Mouse (Mus musculus) left cerebral cortex, adult 2 months (tissue): ENCODE results near the gene Btrc. TPM values are rescaled to one million over a fixed set of nuclear protein-coding genes. Genes with fewer than 3 reads are reported as not detected.

Experiments
- DNase-seq, 2 experiments: peaks; one replicate each; pipeline ENCODE4 v3.0.0; 2021 to 2022; ENCODE audit warnings: low spot score in 2 of 2, mixed read lengths in 1 of 2; ENCODE audit errors: extremely low spot score in 1 of 2
- H3K27ac ChIP-seq: fragments of 200-600 bp; 2 replicates; pipeline ENCODE4 v1.8.1; 2022
- H3K4me3 ChIP-seq: fragments of 200-600 bp; 2 replicates; pipeline ENCODE4 v1.8.1; 2022
- CTCF ChIP-seq: fragments of 200-600 bp; IDR thresholded peaks from 2 replicates; pipeline ENCODE4 v1.8.1; 2022; ENCODE audit warnings: antibody characterized with exemption, mild to moderate bottlenecking, moderate library complexity
- intact Hi-C: fragments of 180-260 bp; cut with DNase I; formaldehyde crosslinking; loops from one replicate; pipeline ENCODE4 v1.15.1; 2025
- total RNA-seq, 2 experiments: library from RNA; stranded (reverse); gene quantifications; 2 replicates each; pipeline ENCODE4 v1.2.3; 2021

Gene Btrc
- total RNA-seq, 2 experiments from 2014 or later = 99.6 to 113 TPM

DNA sequence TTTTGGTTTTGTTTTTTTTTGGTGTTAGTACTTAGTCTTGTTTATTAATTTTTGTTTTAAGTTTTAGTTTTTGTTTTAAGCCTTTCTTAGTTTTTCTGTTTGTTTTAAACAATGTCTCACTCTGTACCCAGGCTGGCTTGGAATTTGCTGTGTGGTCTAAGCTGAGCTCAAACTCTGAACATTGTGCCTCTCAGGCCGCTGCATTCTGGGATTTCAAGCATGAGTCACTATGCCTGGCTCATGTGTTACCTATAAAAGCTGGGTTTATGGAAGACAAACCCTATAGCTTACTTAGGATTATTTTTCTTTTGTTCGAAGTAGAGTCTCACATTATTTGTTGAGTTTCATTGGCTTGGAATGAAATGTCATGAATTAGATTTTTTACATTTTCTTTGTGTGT is 119.9 kb downstream of the Btrc start:
- intact Hi-C loops = no loop called here
- TF ChIP-seq CTCF = no peak
- no peak for DNase-seq
- H3K4me3 ChIP-seq = no peak overlapping the region
- no peak overlapping the region for H3K27ac ChIP-seq

DNA sequence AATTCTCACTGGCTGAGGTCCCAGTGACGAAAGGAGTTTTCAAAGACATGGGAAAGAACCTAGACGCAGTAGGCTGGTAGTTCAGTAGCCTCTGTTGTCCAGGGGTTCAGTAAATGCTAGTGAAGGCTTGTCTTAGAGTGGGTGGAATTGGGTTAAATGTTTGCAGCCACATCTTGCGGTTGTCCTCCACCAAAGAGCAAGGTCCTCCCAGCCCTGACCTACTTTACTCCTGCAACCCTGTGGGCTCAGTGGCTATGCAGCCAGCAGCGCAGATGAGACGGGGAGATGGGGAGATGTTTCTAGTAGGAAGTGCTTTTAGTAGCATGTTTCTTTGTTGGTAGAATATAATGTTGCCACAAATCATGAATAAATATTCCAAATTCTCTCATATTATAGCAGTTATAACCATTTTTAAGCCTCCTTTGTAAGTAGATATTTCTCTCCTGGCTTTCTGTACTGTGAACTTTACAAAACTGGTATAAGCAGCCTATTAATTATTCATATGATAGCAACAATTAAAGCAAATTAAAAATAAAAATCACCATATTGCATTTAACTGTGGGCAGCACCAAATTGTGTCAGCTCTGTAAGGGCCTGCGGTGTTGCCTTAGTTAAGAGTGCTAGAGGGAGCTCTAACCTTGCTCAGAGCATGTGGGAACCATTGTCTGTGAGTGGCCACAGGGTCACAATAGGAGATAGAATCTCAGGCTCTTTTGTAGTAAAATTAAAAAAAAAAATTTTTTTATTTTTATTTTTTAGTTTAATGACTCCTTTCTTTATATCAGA is 122.9 kb downstream of the Btrc start:
- TF ChIP-seq CTCF = peak; percentile 48
- intact Hi-C loops = no loop called here
- no peak overlapping the region for H3K27ac ChIP-seq
- no peak for DNase-seq
- no peak overlapping the region for H3K4me3 ChIP-seq

GRCm38 (mm10) chr19:45486992-45487387 is 123.5 kb downstream of the Btrc start:
- no peak overlapping the region for H3K27ac ChIP-seq
- intact Hi-C loops = no loop called here
- no peak overlapping the region for H3K4me3 ChIP-seq
- DNase-seq = no peak
- no peak for TF ChIP-seq CTCF

GRCm38 (mm10) chr19:45489961-45490360 is 126.4 kb downstream of the Btrc start:
- no peak overlapping the region for H3K4me3 ChIP-seq
- H3K27ac ChIP-seq = no peak overlapping the region
- no peak for TF ChIP-seq CTCF
- intact Hi-C loops = no loop called here
- no peak for DNase-seq

DNA sequence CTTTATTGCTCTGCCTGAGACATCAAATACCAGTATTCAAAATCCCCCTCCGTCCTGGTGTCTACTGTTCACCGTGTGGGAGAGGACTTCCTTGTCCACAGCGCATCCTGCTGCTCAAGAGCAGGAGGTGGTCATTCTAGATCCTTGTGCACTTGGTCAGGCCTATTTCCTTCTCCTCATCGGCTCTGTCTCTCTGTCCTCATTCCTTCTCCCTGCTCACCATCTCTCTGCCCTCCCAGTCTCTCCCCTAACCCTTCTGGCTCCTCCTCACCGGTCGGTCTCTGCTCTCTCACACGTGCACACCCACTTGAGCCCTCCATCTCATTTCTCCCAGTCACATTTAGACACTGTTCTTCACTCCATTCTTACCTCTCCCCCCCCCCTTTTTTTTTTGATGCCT is 127.7 kb downstream of the Btrc start:
- intact Hi-C loops = no loop called here
- no peak for TF ChIP-seq CTCF
- no peak for DNase-seq
- no peak overlapping the region for H3K4me3 ChIP-seq
- H3K27ac ChIP-seq = no peak overlapping the region

DNA sequence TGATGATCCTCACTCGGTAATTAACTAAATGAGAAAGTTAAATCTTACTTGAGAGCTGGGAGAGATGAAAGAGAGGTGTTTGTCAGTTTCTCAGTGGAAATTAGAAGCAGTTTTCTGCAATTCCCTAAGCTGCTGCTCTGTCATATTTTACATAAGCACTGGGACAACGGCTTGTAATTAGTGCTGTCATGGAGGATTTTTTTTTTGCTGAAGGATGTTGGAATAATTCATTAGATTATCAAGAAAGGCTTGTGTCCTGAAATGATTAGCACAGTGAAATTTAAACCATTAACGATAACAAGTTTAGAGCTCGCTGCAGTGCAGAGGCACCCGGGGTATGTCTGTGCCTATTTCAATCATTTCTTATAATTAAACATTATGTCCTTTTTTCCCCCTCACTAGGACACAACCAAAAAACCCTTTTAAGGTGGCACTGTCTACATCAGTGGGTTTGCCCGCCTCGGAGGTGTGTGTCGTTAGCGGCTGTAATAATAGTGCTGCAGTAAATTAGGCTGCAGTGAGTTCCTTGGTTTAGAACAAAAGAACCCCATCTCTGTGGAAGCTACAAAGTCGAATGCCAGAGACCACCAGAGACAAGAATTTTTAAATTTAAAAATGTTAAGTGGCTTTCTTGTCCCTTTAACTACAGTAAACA is 130.7 kb downstream of the Btrc start:
- no peak for DNase-seq
- no peak overlapping the region; the same call in 1 of the 2 replicates for H3K27ac ChIP-seq
- intact Hi-C loops = no loop called here
- TF ChIP-seq CTCF = no peak
- H3K4me3 ChIP-seq = no peak overlapping the region

GRCm38 (mm10) chr19:45505446-45505845 is 141.9 kb downstream of the Btrc start:
- TF ChIP-seq CTCF = no peak
- Histone ChIP-seq H3K4me3 (no peak overlapping the region), H3K27ac (no peak overlapping the region)
- intact Hi-C loops = no loop called here
- no peak for DNase-seq

- intact Hi-C loops = no loop called here
Measured at GRCm38 (mm10) chr19:45507531-45507930, 144.0 kb downstream of the Btrc start.

GRCm38 (mm10) chr19:45510680-45511079 is 147.1 kb downstream of the Btrc start:
- intact Hi-C loops = no loop called here
- DNase-seq = no peak
- no peak for TF ChIP-seq CTCF
- Histone ChIP-seq H3K27ac (no peak overlapping the region), H3K4me3 (no peak overlapping the region)

More at GRCm38 (mm10) chr19:45507531-45507930, 144.0 kb downstream of the Btrc start:
- no peak for TF ChIP-seq CTCF
- no peak for DNase-seq
- no peak overlapping the region for H3K27ac ChIP-seq
- H3K4me3 ChIP-seq = no peak overlapping the region

GRCm38 (mm10) chr19:45511406-45511805 is 147.9 kb downstream of the Btrc start:
- intact Hi-C loops = no loop called here
- H3K4me3 ChIP-seq = no peak overlapping the region
- TF ChIP-seq CTCF = no peak
- H3K27ac ChIP-seq = no peak overlapping the region
- no peak for DNase-seq

DNA sequence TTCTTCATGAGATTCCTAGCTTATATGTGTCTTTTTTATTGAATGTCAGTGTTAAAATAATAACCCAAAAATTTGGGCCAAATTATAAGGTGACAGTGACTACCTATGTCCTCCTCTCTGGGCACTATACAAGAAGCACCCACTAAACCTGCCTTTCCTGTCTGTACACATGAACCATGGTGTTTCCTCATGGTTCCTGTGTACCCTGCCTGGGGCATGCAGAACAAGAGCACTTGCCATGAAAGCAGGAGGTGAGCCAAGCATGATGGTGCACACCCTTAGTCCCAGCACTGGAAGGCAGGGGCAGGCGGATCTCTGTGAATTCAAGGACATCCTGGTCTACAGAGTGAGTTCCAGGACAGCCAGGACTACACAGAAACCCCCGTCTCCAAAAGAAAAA is 151.8 kb downstream of the Btrc start:
- TF ChIP-seq CTCF = no peak
- intact Hi-C loops = no loop called here
- Histone ChIP-seq H3K27ac (no peak overlapping the region), H3K4me3 (no peak overlapping the region)
- no peak for DNase-seq

DNA sequence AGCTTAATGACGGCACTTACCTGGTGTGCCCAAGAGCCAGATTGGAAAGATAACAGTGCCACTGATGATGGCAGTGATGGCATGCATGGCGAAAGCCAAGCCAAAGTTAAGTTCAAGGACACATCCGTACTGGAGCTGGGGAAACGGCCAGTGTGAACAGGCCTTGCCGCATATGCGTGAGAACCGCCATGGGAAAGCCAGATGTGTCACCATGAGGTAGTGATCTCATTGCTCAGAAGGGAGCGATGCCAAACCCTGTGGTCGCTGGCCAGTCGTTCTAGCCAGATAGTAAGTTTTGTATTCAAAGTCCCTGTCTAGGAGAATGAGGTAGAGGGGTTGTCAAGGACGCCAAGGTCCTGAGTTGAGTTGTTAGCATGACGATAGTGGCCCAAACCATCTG is 152.7 kb downstream of the Btrc start:
- no peak for DNase-seq
- no peak for TF ChIP-seq CTCF
- Histone ChIP-seq H3K27ac (no peak overlapping the region), H3K4me3 (no peak overlapping the region)
- intact Hi-C loops = no loop called here

DNA sequence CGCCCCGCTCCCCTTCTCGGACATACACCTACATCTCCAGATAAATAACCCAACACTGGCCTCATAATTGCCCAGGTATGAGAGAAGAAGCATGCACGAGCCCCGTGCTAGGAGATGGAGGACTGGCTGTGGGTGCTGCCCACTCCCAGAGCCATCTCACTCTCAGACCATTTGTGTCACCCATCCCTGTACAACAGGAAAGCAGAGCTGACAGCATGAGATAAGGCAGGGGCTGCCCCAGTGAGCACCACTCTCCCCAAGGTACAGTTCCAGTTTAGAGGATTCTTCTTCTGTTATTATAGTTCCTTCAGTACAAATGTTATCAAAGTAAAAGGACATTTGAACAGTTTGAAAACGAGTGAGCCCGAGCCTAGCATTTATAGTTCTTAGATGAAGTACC is 163.8 kb downstream of the Btrc start:
- TF ChIP-seq CTCF = no peak
- DNase-seq = no peak
- Histone ChIP-seq H3K27ac (no peak overlapping the region), H3K4me3 (no peak overlapping the region)
- intact Hi-C loops = no loop called here
